Mouse (Mus musculus) C2C12 (cell line): ENCODE measurements around the gene Gpr156.

Source experiments
- CTCF ChIP-seq: IDR thresholded peaks from one replicate; pipeline ENCODE4 v1.5.1; 2011; ENCODE audit not compliant: control insufficient read depth, insufficient read depth, insufficient read length
- FOSL1 ChIP-seq: IDR thresholded peaks from one replicate; pipeline ENCODE4 v1.8.0; 2011; ENCODE audit warnings: mild to moderate bottlenecking, low read length; ENCODE audit not compliant: poor library complexity, insufficient read depth, severe bottlenecking
- MAX ChIP-seq: IDR thresholded peaks from one replicate; pipeline ENCODE4 v1.6.1; 2011; ENCODE audit warnings: mild to moderate bottlenecking, control low read depth
- MYOD1 ChIP-seq: IDR thresholded peaks from one replicate; pipeline ENCODE4 v1.6.1; 2011; ENCODE audit warnings: low read depth; ENCODE audit not compliant: control insufficient read depth, insufficient read length
- MYOG ChIP-seq: IDR thresholded peaks from one replicate; pipeline ENCODE4 v1.6.1; 2011; ENCODE audit not compliant: control insufficient read depth, insufficient read length; ENCODE audit errors: extremely low read depth

DNA sequence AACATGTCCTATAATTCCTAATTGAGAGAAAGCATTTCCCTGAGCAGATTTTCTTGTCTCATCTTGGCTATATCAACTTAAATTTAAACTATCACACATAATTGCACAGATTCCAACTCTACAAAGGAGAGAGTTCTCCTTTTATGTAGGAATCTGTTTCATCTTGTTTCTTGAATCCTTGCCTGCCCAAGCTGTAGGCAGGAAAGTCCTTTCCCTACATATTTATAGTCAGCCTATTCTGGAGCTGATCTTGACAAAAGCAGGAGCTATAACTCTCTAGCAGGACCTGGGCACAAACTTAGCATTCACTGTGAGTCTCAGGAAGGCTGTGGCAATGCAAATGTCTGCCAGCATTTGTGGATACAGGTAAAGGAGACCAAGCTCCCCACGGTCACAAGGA is 125.9 kb downstream of the Gpr156 start:
- TF ChIP-seq CTCF: no peak
- no peak for TF ChIP-seq MYOD1
- no peak for TF ChIP-seq FOSL1
- TF ChIP-seq MYOG: no peak
- TF ChIP-seq MAX: no peak
